16 mouse cellular contexts compared by ENCODE assay signal in the genomic region with DNA sequence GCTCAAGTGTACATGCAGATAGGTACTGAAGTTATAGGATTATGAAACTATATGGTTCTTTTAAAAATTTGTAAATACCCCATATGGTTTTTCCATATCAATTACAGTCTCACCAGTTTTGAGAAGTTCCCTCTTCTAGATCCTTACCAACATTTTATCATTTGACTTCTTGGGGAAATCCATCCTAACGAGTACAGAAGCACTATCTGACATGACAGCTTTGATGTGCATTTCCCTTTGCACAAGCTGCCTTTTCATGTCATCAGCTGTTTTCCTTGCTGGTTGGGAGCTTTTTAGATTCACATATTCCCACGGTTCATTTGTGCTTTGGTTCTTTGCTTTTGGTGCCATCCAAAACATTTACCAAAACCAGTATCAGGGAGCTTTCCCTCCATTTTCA.
"Had no signal": no experiment of that assay in that cellular context is flagged by ENCODE, and none has a peak within 500 bp of the region (broad histone marks: within the 10 kb centered on the region; RNA-seq: fewer than 3 reads in every experiment).

No protein-coding gene starts in this region.

- H3K36me3 ChIP-seq: neural tube, embryonic 15.5 days; stomach, embryonic 15.5 days had no signal

- H3K27ac ChIP-seq: neural tube, embryonic 13.5 days; neural tube, embryonic 15.5 days; stomach, embryonic 15.5 days; stomach, postnatal 0 days had no signal

- H3K4me3 ChIP-seq: neural tube, embryonic 13.5 days; neural tube, embryonic 15.5 days; stomach, embryonic 15.5 days had no signal

- H3K9ac ChIP-seq: neural tube, embryonic 13.5 days; neural tube, embryonic 15.5 days; stomach, embryonic 15.5 days had no signal

- DNase-seq: retina, postnatal 1 day; right cerebral cortex, adult 18-20 months; right cerebral cortex, postnatal 14 days; right cerebral cortex, postnatal 25 days; right cerebral cortex, postnatal 4 days; spleen, adult 18-20 months; thymus, adult 18-20 months; thymus, adult 2 months; thymus, postnatal 14 days; thymus, postnatal 25 days; thymus, postnatal 36 days; thymus, postnatal 4 days had no signal

- H3K9me3 ChIP-seq: stomach, embryonic 15.5 days had no signal

- H3K27me3 ChIP-seq: neural tube, embryonic 13.5 days; neural tube, embryonic 15.5 days; stomach, embryonic 15.5 days had no signal
